Comparison of ENCODE assay signal across 14 mouse cellular contexts in genomic region chr15:101126876-101127544, GRCm38 (mm10). TPM values are rescaled to one million over a fixed set of nuclear protein-coding genes. Genes with fewer than 3 reads are reported as not detected.
DNase-seq lines count a peak whose midpoint lies in the region; ATAC-seq and TF ChIP-seq lines count a peak whose summit lies in the region.
"Had no signal": no experiment of that assay in that cellular context is flagged by ENCODE, and none has a peak within 500 bp of the region (broad histone marks: within the 10 kb centered on the region; RNA-seq: fewer than 3 reads in every experiment).

No protein-coding gene starts in this region.

- TF ChIP-seq CTCF in lung, adult 2 months (IDR thresholded peaks at IDR 0.05; ENCODE audit: insufficient read depth, low read length), result no peak
- no peak for TF ChIP-seq CTCF in heart, postnatal 0 days (IDR thresholded peaks at IDR 0.05; ENCODE audit: low read depth)

- no peak overlapping the region for H3K4me3 ChIP-seq in lung, adult 2 months (replicated peaks; ENCODE audit: extremely low read depth, low read depth, low read length)
- H3K4me3 ChIP-seq in heart, postnatal 0 days (ENCODE audit: low read depth, low read length), result no peak overlapping the region
- no peak overlapping the region for H3K4me3 ChIP-seq in lung, embryonic 16.5 days (ENCODE audit: low read length)
- H3K4me3 ChIP-seq in hindbrain, embryonic 14.5 days (replicated peaks; ENCODE audit: low read length), result no peak overlapping the region
- H3K4me3 ChIP-seq: embryonic facial prominence, embryonic 13.5 days had no signal

- intact Hi-C loops in left cerebral cortex, postnatal 36 days (cut with DNase I), result no loop called here

- no peak overlapping the region for H3K4me2 ChIP-seq in heart, postnatal 0 days (ENCODE audit: low read depth, low read length)
- no peak overlapping the region for H3K4me2 ChIP-seq in lung, embryonic 16.5 days (ENCODE audit: low read depth, low read length)
- H3K4me2 ChIP-seq in hindbrain, embryonic 14.5 days (replicated peaks), result no peak overlapping the region
- H3K4me2 ChIP-seq: embryonic facial prominence, embryonic 13.5 days had no signal

- H3K4me1 ChIP-seq in lung, adult 2 months (ENCODE audit: control insufficient read depth, insufficient read depth, low read length), result peaks cover 9% of the 10 kb centered on the region
- peaks cover 26% of the 10 kb centered on the region for H3K4me1 ChIP-seq in heart, postnatal 0 days (ENCODE audit: control insufficient read depth, insufficient read depth)
- H3K4me1 ChIP-seq in lung, embryonic 16.5 days (replicated peaks; ENCODE audit: control insufficient read depth, insufficient read depth, low read length), result peaks cover 38% of the 10 kb centered on the region
- peaks cover 2% of the 10 kb centered on the region; the same call in 1 of the 2 replicates for H3K4me1 ChIP-seq in hindbrain, embryonic 14.5 days (replicated peaks; ENCODE audit: control insufficient read depth, insufficient read depth, low read length)

- WGBS in lung, adult 2 months, result 49% methylated on average over 12 of the region's 12 CpGs
- 56% methylated on average over 12 of the region's 12 CpGs for WGBS in heart, postnatal 0 days
- 63% methylated on average over 12 of the region's 12 CpGs for WGBS in lung, embryonic 16.5 days
- WGBS in hindbrain, embryonic 14.5 days, result 81% methylated on average over 12 of the region's 12 CpGs

- H3K27me3 ChIP-seq in heart, postnatal 0 days (ENCODE audit: control insufficient read depth, insufficient read depth, low read length), result peaks cover 31% of the 10 kb centered on the region
- H3K27me3 ChIP-seq in lung, embryonic 16.5 days (ENCODE audit: control insufficient read depth, insufficient read depth, low read depth, low read length), result no peaks in the 10 kb centered on the region
- H3K27me3 ChIP-seq in hindbrain, embryonic 14.5 days (ENCODE audit: control insufficient read depth, insufficient read depth, low read length), result peaks cover 42% of the 10 kb centered on the region

- DNase-seq in lung, adult 2 months, result no peak
- no peak for DNase-seq in lung, postnatal 25 days (ENCODE audit: low spot score)
- no peak for DNase-seq in heart, postnatal 0 days (ENCODE audit: low spot score)
- no peak for DNase-seq in adrenal gland, adult 8-10 months
- no peak for DNase-seq in left cerebral cortex, postnatal 36 days (ENCODE audit: low spot score in 2 of 2)
- no peak for DNase-seq in hindbrain, embryonic 14.5 days (ENCODE audit: low spot score)
- DNase-seq: cerebellum, adult 11 months had no signal

- H3K36me3 ChIP-seq in heart, postnatal 0 days (replicated peaks; ENCODE audit: control insufficient read depth, insufficient read depth, low read length), result no peaks in the 10 kb centered on the region
- no peaks in the 10 kb centered on the region for H3K36me3 ChIP-seq in lung, embryonic 16.5 days (ENCODE audit: control insufficient read depth, insufficient read depth, low read length)
- no peaks in the 10 kb centered on the region for H3K36me3 ChIP-seq in hindbrain, embryonic 14.5 days (replicated peaks; ENCODE audit: control insufficient read depth, insufficient read depth)
- H3K36me3 ChIP-seq: embryonic facial prominence, embryonic 13.5 days had no signal

- H3K9me3 ChIP-seq in heart, postnatal 0 days (replicated peaks; ENCODE audit: control insufficient read depth, low read length), result no peaks in the 10 kb centered on the region
- peaks cover 3% of the 10 kb centered on the region; the same call in 1 of the 2 replicates for H3K9me3 ChIP-seq in lung, embryonic 16.5 days (ENCODE audit: control insufficient read depth, low read length)
- no peaks in the 10 kb centered on the region for H3K9me3 ChIP-seq in hindbrain, embryonic 14.5 days (ENCODE audit: control insufficient read depth, low read length)
- H3K9me3 ChIP-seq: embryonic facial prominence, embryonic 13.5 days had no signal

- H3K27ac ChIP-seq in heart, postnatal 0 days (ENCODE audit: low read depth), result peak overlapping the region; percentile 65
- peak overlapping the region; percentile 86 for H3K27ac ChIP-seq in lung, embryonic 16.5 days (ENCODE audit: low read length)
- no peak overlapping the region for H3K27ac ChIP-seq in hindbrain, embryonic 14.5 days
- H3K27ac ChIP-seq: embryonic facial prominence, embryonic 13.5 days; liver, embryonic 14.5 days had no signal

- no peak overlapping the region for H3K9ac ChIP-seq in heart, postnatal 0 days (replicated peaks; ENCODE audit: low read depth, low read length)
- no peak overlapping the region for H3K9ac ChIP-seq in lung, embryonic 16.5 days (ENCODE audit: low read length)
- no peak overlapping the region for H3K9ac ChIP-seq in hindbrain, embryonic 14.5 days
- H3K9ac ChIP-seq: embryonic facial prominence, embryonic 13.5 days; liver, embryonic 14.5 days had no signal

- peak; percentile 56 for ATAC-seq in heart, postnatal 0 days (ENCODE audit: insufficient read depth, low read depth)
- peak; percentile 79 for ATAC-seq in lung, embryonic 16.5 days (ENCODE audit: low read depth)
- ATAC-seq in hindbrain, embryonic 14.5 days (ENCODE audit: low FRiP score), result no peak
- ATAC-seq: activated CD4-positive, CD25-positive, alpha-beta regulatory T cell, adult 4 months had no signal

- TF ChIP-seq EP300 in heart, postnatal 0 days (IDR thresholded peaks at IDR 0.05; ENCODE audit: low read depth), result no peak

- peak; percentile 22; the same call in 1 of the 2 replicates for TF ChIP-seq POLR2A in lung, adult 2 months (IDR thresholded peaks at IDR 0.05; ENCODE audit: borderline replicate concordance, extremely low read depth, low read depth, low read length)

RNA-seq across cellular contexts. Expression of gene Acvrl1, which starts 1.3 kb away (rescaled TPM):
- polyA plus RNA-seq in lung, adult 2 months (2012; rRNA removed), result 672 and 695 TPM in 2 replicates
- total RNA-seq in heart, postnatal 0 days (2014; rRNA removed; ENCODE audit: low replicate concordance), result 18.6 and 36.0 TPM in 2 replicates
- 9.3 and 10.4 TPM in 2 replicates for polyA plus RNA-seq in heart, postnatal 0 days (2015; fragmentation: Nextera tagmentation; extraction: Ambion mirVana)
- polyA plus RNA-seq in lung, embryonic 16.5 days (2015; fragmentation: Nextera tagmentation; extraction: Ambion mirVana), result 91.3 and 93.3 TPM in 2 replicates
- 10 to 100 TPM; 14.5 to 24.7 (median 21.5) TPM for total RNA-seq in adrenal gland, adult 8-10 months (2022)
- 10 to 100 TPM; 13.2 to 16.7 TPM for total RNA-seq in left cerebral cortex, postnatal 36 days (2021)
- polyA plus RNA-seq in hindbrain, embryonic 14.5 days (2014; fragmentation: Nextera tagmentation; extraction: Ambion mirVana), result 5.7 and 6.2 TPM in 2 replicates

RNA-seq across cellular contexts. Expression of gene Ankrd33, which starts 11.5 kb away (rescaled TPM):
- 0.10 and 0.28 TPM in 2 replicates for polyA plus RNA-seq in lung, adult 2 months (2012; rRNA removed)
- not detected in 2 replicates for total RNA-seq in heart, postnatal 0 days (2014; rRNA removed; ENCODE audit: low replicate concordance)
- not detected in 2 replicates for polyA plus RNA-seq in heart, postnatal 0 days (2015; fragmentation: Nextera tagmentation; extraction: Ambion mirVana)
- polyA plus RNA-seq in lung, embryonic 16.5 days (2015; fragmentation: Nextera tagmentation; extraction: Ambion mirVana), result not detected in 2 replicates
- 1 to 10 TPM in 1 of 4 experiments, under 1 TPM in 3; 0.75 to 1.1 (median 0.79) TPM for total RNA-seq in adrenal gland, adult 8-10 months (2022)
- total RNA-seq in left cerebral cortex, postnatal 36 days (2021), result under 1 TPM in 1 of 2 experiments, not detected in 1; 0.27 TPM
- not detected in 2 replicates for polyA plus RNA-seq in hindbrain, embryonic 14.5 days (2014; fragmentation: Nextera tagmentation; extraction: Ambion mirVana)
- total RNA-seq: CH12.LX; layer of hippocampus, postnatal 10 days had no signal
- polyA plus RNA-seq: activated CD4-positive, CD25-positive, alpha-beta regulatory T cell, adult 4 months; embryonic facial prominence, embryonic 13.5 days; gonadal fat pad, adult 2 months; liver, embryonic 14.5 days had no signal

RNA-seq across cellular contexts. Expression of gene Acvr1b, which starts 46.9 kb away (rescaled TPM):
- 45.8 and 57.2 TPM in 2 replicates for polyA plus RNA-seq in lung, adult 2 months (2012; rRNA removed)
- 22.3 and 25.9 TPM in 2 replicates for total RNA-seq in heart, postnatal 0 days (2014; rRNA removed; ENCODE audit: low replicate concordance)
- 5.2 and 5.8 TPM in 2 replicates for polyA plus RNA-seq in heart, postnatal 0 days (2015; fragmentation: Nextera tagmentation; extraction: Ambion mirVana)
- 6.8 and 7.9 TPM in 2 replicates for polyA plus RNA-seq in lung, embryonic 16.5 days (2015; fragmentation: Nextera tagmentation; extraction: Ambion mirVana)
- total RNA-seq in adrenal gland, adult 8-10 months (2022), result 10 to 100 TPM in 3 of 4 experiments, 1 to 10 TPM in 1; 8.6 to 15.4 (median 12.1) TPM
- total RNA-seq in left cerebral cortex, postnatal 36 days (2021), result 100 to 1,000 TPM; 110 to 118 TPM
- 30.0 and 35.7 TPM in 2 replicates for polyA plus RNA-seq in hindbrain, embryonic 14.5 days (2014; fragmentation: Nextera tagmentation; extraction: Ambion mirVana)

RNA-seq across cellular contexts. Expression of gene Fignl2, which starts 48.6 kb away (rescaled TPM):
- polyA plus RNA-seq in lung, adult 2 months (2012; rRNA removed), result 9.3 and 10.6 TPM in 2 replicates
- 3.9 and 4.1 TPM in 2 replicates for total RNA-seq in heart, postnatal 0 days (2014; rRNA removed; ENCODE audit: low replicate concordance)
- polyA plus RNA-seq in heart, postnatal 0 days (2015; fragmentation: Nextera tagmentation; extraction: Ambion mirVana), result 0.05 and 0.12 TPM in 2 replicates
- 0.20 TPM in 2 replicates for polyA plus RNA-seq in lung, embryonic 16.5 days (2015; fragmentation: Nextera tagmentation; extraction: Ambion mirVana)
- 1 to 10 TPM; 6.4 to 9.1 (median 7.4) TPM for total RNA-seq in adrenal gland, adult 8-10 months (2022)
- total RNA-seq in left cerebral cortex, postnatal 36 days (2021), result 1 to 10 TPM; 1.5 TPM
- 0.16 and 0.17 TPM in 2 replicates for polyA plus RNA-seq in hindbrain, embryonic 14.5 days (2014; fragmentation: Nextera tagmentation; extraction: Ambion mirVana)
- total RNA-seq: CH12.LX had no signal
- polyA plus RNA-seq: activated CD4-positive, CD25-positive, alpha-beta regulatory T cell, adult 4 months had no signal
